Mouse (Mus musculus): ENCODE data around the gene CK137956. TPM values are rescaled to one million over a fixed set of nuclear protein-coding genes. Genes with fewer than 3 reads are reported as not detected.

The CK137956 gene
- polyA plus RNA-seq, 1 experiment from 2014 or later = 0.91 TPM

DNA sequence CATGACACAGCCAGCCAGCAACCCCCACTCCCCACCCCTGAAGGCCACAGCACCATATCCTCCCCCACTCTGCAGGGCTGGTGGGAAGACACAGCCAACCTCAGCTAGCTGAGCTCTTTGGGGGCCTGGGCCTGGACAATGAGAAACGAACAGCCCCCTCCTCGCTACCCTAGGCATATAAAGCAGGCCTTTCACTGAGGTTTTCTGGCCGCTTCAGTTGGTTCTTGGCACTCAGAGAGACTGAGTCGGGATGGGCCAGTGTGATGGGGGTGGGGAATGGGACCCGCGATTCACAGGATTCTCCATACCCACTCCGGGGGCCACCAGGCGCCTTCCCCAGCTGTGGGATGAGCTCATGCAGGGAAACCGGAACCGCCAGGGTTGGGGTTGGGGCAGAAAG, 15.1 kb upstream of the CK137956 start:
- H3K27me3 ChIP-seq = peaks cover 34% of the 10 kb centered on the region
- peak overlapping the region; percentile 85 for H3K27ac ChIP-seq (replicated peaks)
- peak overlapping the region; percentile 78 for H3K4me2 ChIP-seq
- peaks cover 50% of the 10 kb centered on the region for H3K4me1 ChIP-seq (replicated peaks)
- ATAC-seq (ENCODE audit: low read depth) = peak; percentile 76
- no peaks in the 10 kb centered on the region for H3K36me3 ChIP-seq
- H3K9me3 ChIP-seq = no peaks in the 10 kb centered on the region
- H3K9ac ChIP-seq = peak overlapping the region; percentile 90
- WGBS = 11% methylated on average over 10 of the region's 10 CpGs
- H3K4me3 ChIP-seq = peak overlapping the region; percentile 77

GRCm38 (mm10) chr4:127984426-127984825, 13.7 kb upstream of the CK137956 start:
- no peak overlapping the region for H3K4me2 ChIP-seq
- 100% methylated on average over 2 of the region's 2 CpGs for WGBS
- H3K9ac ChIP-seq = no peak overlapping the region
- no peak for ATAC-seq (ENCODE audit: low read depth)
- no peak overlapping the region for H3K4me3 ChIP-seq
- no peak overlapping the region for H3K27ac ChIP-seq (replicated peaks)
- H3K27me3 ChIP-seq = peaks cover 29% of the 10 kb centered on the region
- peaks cover 38% of the 10 kb centered on the region for H3K4me1 ChIP-seq (replicated peaks)
- no peaks in the 10 kb centered on the region for H3K9me3 ChIP-seq
- no peaks in the 10 kb centered on the region for H3K36me3 ChIP-seq

DNA sequence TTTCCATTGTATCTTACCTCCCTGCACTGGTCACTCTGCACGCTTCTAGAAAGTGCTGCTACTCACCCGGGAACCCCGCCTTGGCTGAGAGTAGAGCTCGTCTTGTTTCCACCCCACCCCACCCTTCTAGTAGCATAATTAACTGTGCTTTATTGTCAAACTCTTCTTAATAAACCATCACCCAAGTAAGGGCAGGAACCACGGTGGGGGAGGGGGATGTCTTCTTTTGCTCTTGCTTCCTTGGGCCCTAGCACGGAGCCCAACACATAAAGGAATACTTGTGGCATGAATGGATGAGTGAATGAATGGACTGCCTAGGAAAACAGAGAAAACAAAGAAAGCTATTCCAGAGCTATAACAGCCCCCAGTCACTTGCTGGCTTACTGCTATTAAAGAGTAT, 10.4 kb upstream of the CK137956 start:
- no peaks in the 10 kb centered on the region for H3K9me3 ChIP-seq
- WGBS = 21% methylated on average over 6 of the region's 6 CpGs

GRCm38 (mm10) chr4:127972976-127973375, 2.2 kb upstream of the CK137956 start:
- Histone ChIP-seq H3K4me1 (replicated peaks) (peaks cover 8% of the 10 kb centered on the region; the same call in 1 of the 2 replicates), H3K36me3 (no peaks in the 10 kb centered on the region), H3K27ac (replicated peaks) (no peak overlapping the region), H3K4me3 (no peak overlapping the region), H3K27me3 (peaks cover 44% of the 10 kb centered on the region), H3K4me2 (no peak overlapping the region), H3K9ac (no peak overlapping the region), H3K9me3 (no peaks in the 10 kb centered on the region)
- WGBS = 82% methylated on average over 3 of the region's 3 CpGs
- no peak for ATAC-seq (ENCODE audit: low read depth)

More for the DNA sequence above, 10.4 kb upstream of the CK137956 start:
- H3K36me3 ChIP-seq = no peaks in the 10 kb centered on the region
- H3K4me1 ChIP-seq (replicated peaks) = peaks cover 14% of the 10 kb centered on the region
- no peak overlapping the region for H3K9ac ChIP-seq
- H3K27ac ChIP-seq (replicated peaks) = no peak overlapping the region
- H3K4me3 ChIP-seq = no peak overlapping the region
- H3K27me3 ChIP-seq = peaks cover 24% of the 10 kb centered on the region
- ATAC-seq (ENCODE audit: low read depth) = no peak
- no peak overlapping the region for H3K4me2 ChIP-seq

- H3K27me3 ChIP-seq = peaks cover 47% of the 10 kb centered on the region
- WGBS = 7% methylated on average over 7 of the region's 7 CpGs
- no peak overlapping the region for H3K4me3 ChIP-seq
- no peak overlapping the region for H3K9ac ChIP-seq
- H3K4me1 ChIP-seq (replicated peaks) = peaks cover 8% of the 10 kb centered on the region; the same call in 1 of the 2 replicates
- H3K36me3 ChIP-seq = no peaks in the 10 kb centered on the region
- H3K4me2 ChIP-seq = no peak overlapping the region
- H3K27ac ChIP-seq (replicated peaks) = no peak overlapping the region
- no peaks in the 10 kb centered on the region for H3K9me3 ChIP-seq
- ATAC-seq (ENCODE audit: low read depth) = no peak
Observed at GRCm38 (mm10) chr4:127970018-127970421, 731 bp downstream of the CK137956 start.

DNA sequence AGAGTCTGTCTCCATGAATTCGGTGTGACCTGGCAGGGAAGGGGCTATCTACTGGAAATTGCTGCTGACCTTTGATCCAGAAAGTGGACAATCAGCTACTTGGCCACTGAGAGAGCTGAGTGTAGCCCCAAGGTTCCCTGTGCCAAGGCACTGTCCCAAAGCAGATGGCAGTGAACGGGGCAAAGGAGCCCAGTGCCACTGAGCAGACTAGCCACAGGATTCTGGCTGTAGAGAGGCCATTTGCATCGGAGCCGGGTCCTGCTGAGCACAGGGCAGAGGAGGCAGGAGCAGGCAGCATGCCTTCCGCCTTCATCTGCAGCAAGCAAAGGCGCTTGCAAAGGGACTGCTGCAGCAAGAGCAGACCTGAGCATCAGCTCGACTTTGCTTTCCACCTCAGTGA, 1.6 kb downstream of the CK137956 start:
- Histone ChIP-seq H3K4me2 (no peak overlapping the region), H3K36me3 (no peaks in the 10 kb centered on the region), H3K9me3 (no peaks in the 10 kb centered on the region), H3K9ac (no peak overlapping the region), H3K4me1 (replicated peaks) (peaks cover 8% of the 10 kb centered on the region; the same call in 1 of the 2 replicates), H3K4me3 (no peak overlapping the region), H3K27me3 (peaks cover 45% of the 10 kb centered on the region), H3K27ac (replicated peaks) (no peak overlapping the region)
- no peak for ATAC-seq (ENCODE audit: low read depth)
- 25% methylated on average over 7 of the region's 7 CpGs for WGBS

GRCm38 (mm10) chr4:127953006-127953710, 17.6 kb downstream of the CK137956 start:
- no peak overlapping the region for H3K9ac ChIP-seq
- no peak for ATAC-seq (ENCODE audit: low read depth)
- no peaks in the 10 kb centered on the region for H3K9me3 ChIP-seq
- H3K4me2 ChIP-seq = no peak overlapping the region
- H3K4me1 ChIP-seq (replicated peaks) = 0 out of 2 replicates have a peak, but pooled peaks cover 7% of the 10 kb centered on the region
- WGBS = 69% methylated on average over 10 of the region's 10 CpGs
- H3K27me3 ChIP-seq = no peaks in the 10 kb centered on the region
- no peak overlapping the region for H3K27ac ChIP-seq (replicated peaks)
- H3K4me3 ChIP-seq = no peak overlapping the region
- H3K36me3 ChIP-seq = no peaks in the 10 kb centered on the region

DNA sequence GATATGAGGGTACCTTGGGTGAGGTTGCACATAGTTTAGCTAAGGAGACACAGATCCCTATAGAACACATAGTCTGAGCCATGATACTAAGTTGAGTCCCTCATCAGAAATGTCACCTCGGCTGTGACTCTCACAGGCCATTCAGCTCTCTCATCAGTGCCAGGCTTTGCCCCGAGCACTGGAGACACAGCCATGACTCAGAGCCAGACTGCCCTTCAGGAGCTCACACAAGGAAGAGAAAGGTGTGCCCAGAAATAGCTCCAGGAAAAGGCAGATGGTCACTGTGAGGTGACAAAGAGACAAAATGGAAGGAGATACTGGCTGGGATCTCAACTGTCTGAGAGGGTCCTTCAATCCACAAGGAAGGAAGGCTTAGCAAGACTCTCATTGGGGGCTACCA, 23.1 kb downstream of the CK137956 start:
- 84% methylated on average over 2 of the region's 2 CpGs for WGBS

DNA sequence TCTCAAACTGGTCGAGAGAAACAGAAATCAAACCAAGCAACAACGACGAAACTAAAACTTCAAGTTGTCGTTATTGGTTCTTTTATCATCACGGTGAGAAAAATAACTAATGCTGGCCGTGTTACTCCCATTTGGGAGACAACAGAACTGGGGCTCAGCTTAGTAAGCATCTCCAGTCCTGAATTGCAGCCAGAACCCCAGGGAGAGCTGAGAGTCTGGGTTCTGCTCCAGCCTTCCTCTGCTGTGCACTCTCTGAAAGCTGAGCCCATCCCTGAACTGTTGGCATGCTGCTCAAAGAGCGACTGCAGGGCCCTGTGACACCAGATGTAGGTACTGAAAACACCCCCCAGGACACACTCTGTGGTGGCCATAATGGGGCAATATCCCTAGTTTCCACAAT, 33.3 kb downstream of the CK137956 start:
- no peak for ATAC-seq (ENCODE audit: low read depth)
- Histone ChIP-seq H3K4me3 (no peak overlapping the region), H3K4me2 (no peak overlapping the region), H3K27ac (replicated peaks) (no peak overlapping the region), H3K27me3 (no peaks in the 10 kb centered on the region), H3K4me1 (replicated peaks) (no peaks in the 10 kb centered on the region), H3K36me3 (no peaks in the 10 kb centered on the region), H3K9ac (no peak overlapping the region), H3K9me3 (no peaks in the 10 kb centered on the region)
- 83% methylated on average over 7 of the region's 7 CpGs for WGBS

More for the DNA sequence above, 23.1 kb downstream of the CK137956 start:
- Histone ChIP-seq H3K9ac (no peak overlapping the region), H3K36me3 (no peaks in the 10 kb centered on the region), H3K9me3 (no peaks in the 10 kb centered on the region), H3K27ac (replicated peaks) (no peak overlapping the region), H3K4me1 (replicated peaks) (no peaks in the 10 kb centered on the region), H3K4me2 (no peak overlapping the region), H3K4me3 (no peak overlapping the region), H3K27me3 (no peaks in the 10 kb centered on the region)
- ATAC-seq (ENCODE audit: low read depth) = no peak

- 53% methylated on average over 3 of the region's 3 CpGs for WGBS
- no peaks in the 10 kb centered on the region for H3K4me1 ChIP-seq (replicated peaks)
- H3K9ac ChIP-seq = no peak overlapping the region
- H3K4me3 ChIP-seq = no peak overlapping the region
- H3K36me3 ChIP-seq = no peaks in the 10 kb centered on the region
- no peak overlapping the region for H3K4me2 ChIP-seq
- H3K27ac ChIP-seq (replicated peaks) = no peak overlapping the region
- ATAC-seq (ENCODE audit: low read depth) = no peak
- no peaks in the 10 kb centered on the region for H3K9me3 ChIP-seq
- H3K27me3 ChIP-seq = no peaks in the 10 kb centered on the region
Observed at GRCm38 (mm10) chr4:127935369-127935768, 35.4 kb downstream of the CK137956 start.

GRCm38 (mm10) chr4:127913551-127913950, 57.2 kb downstream of the CK137956 start:
- Histone ChIP-seq H3K36me3 (no peaks in the 10 kb centered on the region), H3K9me3 (no peaks in the 10 kb centered on the region), H3K4me2 (no peak overlapping the region), H3K9ac (no peak overlapping the region), H3K27me3 (no peaks in the 10 kb centered on the region), H3K4me1 (replicated peaks) (no peaks in the 10 kb centered on the region), H3K4me3 (no peak overlapping the region), H3K27ac (replicated peaks) (no peak overlapping the region)
- ATAC-seq (ENCODE audit: low read depth) = no peak
- WGBS = 90% methylated on average over 7 of the region's 7 CpGs

- Histone ChIP-seq H3K4me1 (replicated peaks) (peaks cover 9% of the 10 kb centered on the region), H3K27me3 (no peaks in the 10 kb centered on the region), H3K27ac (replicated peaks) (0 out of 2 replicates have a peak overlapping the region, but pooled peaks have one; percentile 25), H3K4me2 (peak overlapping the region; percentile 11; the same call in 1 of the 2 replicates), H3K9ac (no peak overlapping the region), H3K36me3 (no peaks in the 10 kb centered on the region), H3K9me3 (no peaks in the 10 kb centered on the region), H3K4me3 (no peak overlapping the region)
- 49% methylated on average over 8 of the region's 8 CpGs for WGBS
- ATAC-seq (ENCODE audit: low read depth) = no peak
Observed at GRCm38 (mm10) chr4:127907151-127907550, 63.6 kb downstream of the CK137956 start.

DNA sequence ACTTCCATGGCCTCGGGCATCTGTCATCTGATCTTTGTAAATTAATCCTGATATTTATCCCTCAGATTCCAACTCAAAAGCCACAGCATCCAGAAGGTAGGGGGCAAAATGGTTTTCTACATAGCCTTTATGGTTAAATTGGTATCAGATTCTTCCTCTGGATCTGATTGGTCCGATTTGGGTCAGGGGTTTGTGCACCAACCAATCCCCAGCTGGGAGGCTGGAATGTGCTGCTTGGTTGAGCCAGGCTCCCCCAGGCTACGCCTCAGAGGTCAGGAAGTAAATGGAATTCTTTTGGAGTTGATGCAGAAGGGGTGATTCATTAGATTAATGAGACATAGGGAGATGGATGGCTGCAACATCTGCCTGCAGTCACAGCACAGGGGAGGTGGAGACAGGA, 66.8 kb downstream of the CK137956 start:
- Histone ChIP-seq H3K4me2 (no peak overlapping the region), H3K36me3 (no peaks in the 10 kb centered on the region), H3K27me3 (no peaks in the 10 kb centered on the region), H3K9ac (no peak overlapping the region), H3K4me3 (no peak overlapping the region), H3K27ac (replicated peaks) (no peak overlapping the region), H3K4me1 (replicated peaks) (peaks cover 9% of the 10 kb centered on the region), H3K9me3 (no peaks in the 10 kb centered on the region)
- WGBS = 74% methylated on average over 3 of the region's 3 CpGs
- ATAC-seq (ENCODE audit: low read depth) = no peak

All from neural tube, embryonic 13.5 days (tissue).